Mouse (Mus musculus) G1E (cell line): ENCODE data around the gene Fuz.
A peak's percentile ranks its signal among the peaks of the same experiment; 100 is the strongest.

Experiments
- CTCF ChIP-seq: IDR thresholded peaks from 2 replicates; pipeline ENCODE4 v1.5.1; 2012; ENCODE audit warnings: low read depth, low read length, inconsistent platforms, mixed read lengths
- GATA1 ChIP-seq: IDR thresholded peaks from 2 replicates; pipeline ENCODE4 v1.6.1; 2012; ENCODE audit warnings: borderline replicate concordance, low read length, inconsistent platforms, mixed read lengths
- GATA2 ChIP-seq: IDR thresholded peaks from 2 replicates; pipeline ENCODE4 v1.6.1; 2012; ENCODE audit warnings: low read depth, low read length, inconsistent platforms, borderline replicate concordance
- POLR2AphosphoS5 ChIP-seq: IDR thresholded peaks from 2 replicates; pipeline ENCODE4 v1.6.1; 2012; ENCODE audit warnings: low read depth, low read length, inconsistent platforms; ENCODE audit not compliant: insufficient replicate concordance
- TAL1 ChIP-seq: conservative IDR thresholded peaks from 2 replicates; pipeline ENCODE4 v1.6.1; 2012; ENCODE audit warnings: low read depth, low read length, inconsistent platforms, mixed read lengths

DNA sequence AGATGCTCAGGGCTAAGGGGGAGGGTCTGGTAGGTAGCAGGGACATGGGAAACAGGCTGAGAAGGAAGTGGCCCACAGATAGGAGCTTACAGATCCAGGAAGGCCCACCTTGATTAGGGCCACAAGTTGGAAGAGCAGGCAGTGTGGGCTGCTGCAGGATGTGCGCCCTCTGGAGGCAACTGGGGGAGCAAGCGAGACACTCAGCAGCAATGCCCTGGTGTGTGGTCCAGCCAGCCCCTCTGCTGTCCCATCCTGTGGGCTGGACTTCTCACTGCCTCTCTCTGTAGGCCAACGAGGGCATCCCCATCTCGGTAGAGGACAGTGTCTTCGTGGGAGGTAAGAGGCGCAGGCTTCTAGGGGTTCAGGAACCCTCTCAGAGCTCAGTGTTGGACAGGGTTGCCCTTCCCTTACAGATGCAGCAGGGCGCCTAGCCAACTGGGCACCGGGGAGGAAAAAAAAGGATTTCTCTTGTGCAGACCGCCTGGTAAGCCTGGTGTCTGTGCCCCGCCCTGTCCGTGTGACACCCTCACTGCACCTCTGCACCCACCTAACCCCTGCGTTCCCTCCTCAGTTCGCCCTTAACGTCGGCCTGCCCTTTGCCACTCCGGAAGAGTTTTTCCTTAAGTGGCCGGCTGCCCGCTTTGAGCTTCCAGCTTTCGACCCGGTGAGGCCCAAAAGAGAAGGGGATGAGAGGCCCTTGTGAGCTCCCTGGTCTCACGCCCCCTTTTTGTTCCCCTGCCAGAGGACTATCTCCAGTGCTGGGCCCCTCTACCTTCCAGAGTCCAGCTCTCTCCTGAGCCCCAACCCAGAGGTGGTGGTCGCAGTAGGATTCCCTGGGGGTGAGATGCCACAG, 35.1 kb upstream of the Fuz start:
- peak; percentile 95 for TF ChIP-seq CTCF
- no peak for TF ChIP-seq GATA1
- no peak for TF ChIP-seq POLR2AphosphoS5
- no peak for TF ChIP-seq TAL1
- no peak for TF ChIP-seq GATA2
